Mouse (Mus musculus) hindbrain, embryonic 12.5 days (tissue): ENCODE results near the gene Eif3a. TPM values are rescaled to one million over a fixed set of nuclear protein-coding genes. Genes with fewer than 3 reads are reported as not detected.

Experiments used
- microRNA-seq: library from miRNA; unstranded; fragments of <30 nt; microRNA quantifications from one replicate; pipeline ENCODE4, GENCODE M21; 2017
- polyA plus RNA-seq: library from polyadenylated mRNA; unstranded; fragments of >200 nt; fragmentation: Nextera tagmentation; extraction: Ambion mirVana; gene quantifications from 2 replicates; pipeline ENCODE4 v1.2.1, GENCODE M21; 2016

The Eif3a gene
- polyA plus RNA-seq, 1 experiment from 2014 or later: 126 TPM

Small RNAs within 50 kb of the gene (microRNA-seq; reads per million reads assigned to microRNA genes)
- gene mmu-mir-3084-1: not detected

Other genes with a start within 250 kb of the Eif3a start
- gene Cacul1, start 209.6 kb downstream of the Eif3a start, polyA plus RNA-seq: 35.7 and 41.7 TPM in 2 replicates
- 9.0 and 9.6 TPM in 2 replicates for gene Nanos1, start 34.7 kb downstream of the Eif3a start, polyA plus RNA-seq
- 38.2 and 43.5 TPM in 2 replicates for gene Fam45a, start 20.9 kb upstream of the Eif3a start, polyA plus RNA-seq
- gene Sfxn4, start 70.8 kb upstream of the Eif3a start, polyA plus RNA-seq: 14.2 and 15.3 TPM in 2 replicates
- gene Prdx3, start 83.9 kb upstream of the Eif3a start, polyA plus RNA-seq: 94.0 TPM in 2 replicates
- gene Grk5, start 99.1 kb upstream of the Eif3a start, polyA plus RNA-seq: 2.6 and 3.9 TPM in 2 replicates